Mouse (Mus musculus): Measurements from ENCODE around the gene Mdfic. TPM values are rescaled to one million over a fixed set of nuclear protein-coding genes. Genes with fewer than 3 reads are reported as not detected.
A peak's percentile ranks its signal among the peaks of the same experiment; 100 is the strongest.

The Mdfic gene
- polyA plus RNA-seq, 1 experiment from 2014 or later: 4.6 TPM

- H3K36me3 ChIP-seq: no peaks in the 10 kb centered on the region
- 60% methylated on average over 6 of the region's 6 CpGs for WGBS
Measured at GRCm38 (mm10) chr6:15760750-15761149, 40.3 kb downstream of the Mdfic start.

GRCm38 (mm10) chr6:15764039-15764438, 43.6 kb downstream of the Mdfic start:
- Histone ChIP-seq H3K27ac (no peak overlapping the region), H3K9me3 (replicated peaks) (no peaks in the 10 kb centered on the region), H3K9ac (no peak overlapping the region), H3K4me2 (no peak overlapping the region), H3K27me3 (no peaks in the 10 kb centered on the region), H3K4me3 (no peak overlapping the region), H3K4me1 (replicated peaks) (peaks cover 7% of the 10 kb centered on the region; the same call in 1 of the 2 replicates), H3K36me3 (no peaks in the 10 kb centered on the region)
- 51% methylated on average over 7 of the region's 7 CpGs for WGBS
- no peak for ATAC-seq (replicated peaks; ENCODE audit: insufficient number of reproducible peaks, insufficient read depth, low FRiP score, low read depth)

More at GRCm38 (mm10) chr6:15760750-15761149, 40.3 kb downstream of the Mdfic start:
- H3K9me3 ChIP-seq (replicated peaks): no peaks in the 10 kb centered on the region
- peaks cover 7% of the 10 kb centered on the region; the same call in 1 of the 2 replicates for H3K4me1 ChIP-seq (replicated peaks)
- no peak overlapping the region for H3K4me3 ChIP-seq
- no peaks in the 10 kb centered on the region for H3K27me3 ChIP-seq
- ATAC-seq (replicated peaks; ENCODE audit: insufficient number of reproducible peaks, insufficient read depth, low FRiP score, low read depth): no peak
- H3K9ac ChIP-seq: no peak overlapping the region
- no peak overlapping the region for H3K4me2 ChIP-seq
- no peak overlapping the region for H3K27ac ChIP-seq

- no peak for ATAC-seq (replicated peaks; ENCODE audit: insufficient number of reproducible peaks, insufficient read depth, low FRiP score, low read depth)
- Histone ChIP-seq H3K4me3 (no peak overlapping the region), H3K27me3 (no peaks in the 10 kb centered on the region), H3K27ac (no peak overlapping the region), H3K36me3 (no peaks in the 10 kb centered on the region; the same call in 1 of the 2 replicates), H3K4me1 (replicated peaks) (peaks cover 9% of the 10 kb centered on the region), H3K9ac (no peak overlapping the region), H3K4me2 (no peak overlapping the region), H3K9me3 (replicated peaks) (no peaks in the 10 kb centered on the region)
- 82% methylated on average over 6 of the region's 6 CpGs for WGBS
Measured at GRCm38 (mm10) chr6:15767460-15767859, 47.0 kb downstream of the Mdfic start.

- no peak for ATAC-seq (replicated peaks; ENCODE audit: insufficient number of reproducible peaks, insufficient read depth, low FRiP score, low read depth)
- Histone ChIP-seq H3K27ac (no peak overlapping the region), H3K4me3 (no peak overlapping the region), H3K9me3 (replicated peaks) (no peaks in the 10 kb centered on the region), H3K27me3 (no peaks in the 10 kb centered on the region), H3K4me1 (replicated peaks) (peaks cover 5% of the 10 kb centered on the region; the same call in 1 of the 2 replicates), H3K36me3 (no peaks in the 10 kb centered on the region; the same call in 1 of the 2 replicates), H3K9ac (no peak overlapping the region), H3K4me2 (no peak overlapping the region)
- WGBS: 25% methylated on average over 8 of the region's 8 CpGs
Measured at GRCm38 (mm10) chr6:15770128-15770527, 49.7 kb downstream of the Mdfic start.

GRCm38 (mm10) chr6:15777070-15777469, 56.6 kb downstream of the Mdfic start:
- Histone ChIP-seq H3K4me2 (no peak overlapping the region), H3K27ac (no peak overlapping the region), H3K9ac (no peak overlapping the region), H3K27me3 (no peaks in the 10 kb centered on the region), H3K36me3 (no peaks in the 10 kb centered on the region), H3K4me1 (replicated peaks) (no peaks in the 10 kb centered on the region), H3K4me3 (no peak overlapping the region), H3K9me3 (replicated peaks) (no peaks in the 10 kb centered on the region)
- WGBS: 61% methylated on average over 3 of the region's 3 CpGs
- ATAC-seq (replicated peaks; ENCODE audit: insufficient number of reproducible peaks, insufficient read depth, low FRiP score, low read depth): no peak

GRCm38 (mm10) chr6:15780127-15780526, 59.7 kb downstream of the Mdfic start:
- no peak overlapping the region for H3K9ac ChIP-seq
- no peaks in the 10 kb centered on the region for H3K4me1 ChIP-seq (replicated peaks)
- H3K9me3 ChIP-seq (replicated peaks): no peaks in the 10 kb centered on the region
- no peak overlapping the region for H3K4me2 ChIP-seq
- no peaks in the 10 kb centered on the region for H3K27me3 ChIP-seq
- H3K4me3 ChIP-seq: no peak overlapping the region
- no peak for ATAC-seq (replicated peaks; ENCODE audit: insufficient number of reproducible peaks, insufficient read depth, low FRiP score, low read depth)
- H3K27ac ChIP-seq: no peak overlapping the region
- H3K36me3 ChIP-seq: no peaks in the 10 kb centered on the region

- H3K4me1 ChIP-seq (replicated peaks): no peaks in the 10 kb centered on the region
- no peak for ATAC-seq (replicated peaks; ENCODE audit: insufficient number of reproducible peaks, insufficient read depth, low FRiP score, low read depth)
- no peaks in the 10 kb centered on the region for H3K27me3 ChIP-seq
- no peak overlapping the region for H3K27ac ChIP-seq
- no peak overlapping the region for H3K9ac ChIP-seq
- no peak overlapping the region for H3K4me2 ChIP-seq
- H3K36me3 ChIP-seq: no peaks in the 10 kb centered on the region
- WGBS: 71% methylated on average over 2 of the region's 2 CpGs
- H3K9me3 ChIP-seq (replicated peaks): no peaks in the 10 kb centered on the region
- H3K4me3 ChIP-seq: no peak overlapping the region
Measured at GRCm38 (mm10) chr6:15780688-15781087, 60.2 kb downstream of the Mdfic start.

GRCm38 (mm10) chr6:15789523-15790500, 69.4 kb downstream of the Mdfic start:
- no peak overlapping the region for H3K4me2 ChIP-seq
- no peak overlapping the region for H3K4me3 ChIP-seq

GRCm38 (mm10) chr6:15792680-15793601, 72.5 kb downstream of the Mdfic start:
- 62% methylated on average over 12 of the region's 12 CpGs for WGBS

More at GRCm38 (mm10) chr6:15789523-15790500, 69.4 kb downstream of the Mdfic start:
- 0 out of 2 replicates have a peak, but pooled peaks have one; percentile 62 for ATAC-seq (replicated peaks; ENCODE audit: insufficient number of reproducible peaks, insufficient read depth, low FRiP score, low read depth)
- 35% methylated on average over 16 of the region's 16 CpGs for WGBS
- no peaks in the 10 kb centered on the region for H3K36me3 ChIP-seq
- no peak overlapping the region for H3K9ac ChIP-seq
- peaks cover 16% of the 10 kb centered on the region for H3K4me1 ChIP-seq (replicated peaks)
- H3K9me3 ChIP-seq (replicated peaks): no peaks in the 10 kb centered on the region
- H3K27me3 ChIP-seq: no peaks in the 10 kb centered on the region
- H3K27ac ChIP-seq: no peak overlapping the region; the same call in 1 of the 2 replicates

GRCm38 (mm10) chr6:15793602-15794345, 73.3 kb downstream of the Mdfic start:
- Histone ChIP-seq H3K4me3 (0 out of 2 replicates have a peak overlapping the region, but pooled peaks have one; percentile 13), H3K4me1 (replicated peaks) (peaks cover 16% of the 10 kb centered on the region), H3K4me2 (peak overlapping the region; percentile 42), H3K9ac (no peak overlapping the region), H3K9me3 (replicated peaks) (no peaks in the 10 kb centered on the region), H3K27me3 (no peaks in the 10 kb centered on the region), H3K36me3 (0 out of 2 replicates have a peak, but pooled peaks cover 2% of the 10 kb centered on the region), H3K27ac (peak overlapping the region; percentile 56)
- WGBS: 55% methylated on average over 8 of the region's 8 CpGs
- no peak for ATAC-seq (replicated peaks; ENCODE audit: insufficient number of reproducible peaks, insufficient read depth, low FRiP score, low read depth)

More at GRCm38 (mm10) chr6:15792680-15793601, 72.5 kb downstream of the Mdfic start:
- Histone ChIP-seq H3K9me3 (replicated peaks) (no peaks in the 10 kb centered on the region), H3K4me3 (no peak overlapping the region), H3K36me3 (no peaks in the 10 kb centered on the region), H3K27me3 (no peaks in the 10 kb centered on the region), H3K4me1 (replicated peaks) (peaks cover 16% of the 10 kb centered on the region), H3K9ac (no peak overlapping the region), H3K27ac (peak overlapping the region; percentile 56), H3K4me2 (peak overlapping the region; percentile 42)
- no peak for ATAC-seq (replicated peaks; ENCODE audit: insufficient number of reproducible peaks, insufficient read depth, low FRiP score, low read depth)
